Mouse (Mus musculus) fibroblast of lung, adult 2 months (primary cell): ENCODE data around the gene Ergic1.

ENCODE experiments used
- DNase-seq: peaks from one replicate; pipeline ENCODE4 v3.0.0-alpha.2; 2011; ENCODE audit warnings: low read depth

Ergic1 gene

GRCm38 (mm10) chr17:26628936-26629335 lies 67.6 kb downstream of the Ergic1 start:
- DNase-seq: no peak

- no peak for DNase-seq
Observed at GRCm38 (mm10) chr17:26631811-26632327, 70.6 kb downstream of the Ergic1 start.

DNA sequence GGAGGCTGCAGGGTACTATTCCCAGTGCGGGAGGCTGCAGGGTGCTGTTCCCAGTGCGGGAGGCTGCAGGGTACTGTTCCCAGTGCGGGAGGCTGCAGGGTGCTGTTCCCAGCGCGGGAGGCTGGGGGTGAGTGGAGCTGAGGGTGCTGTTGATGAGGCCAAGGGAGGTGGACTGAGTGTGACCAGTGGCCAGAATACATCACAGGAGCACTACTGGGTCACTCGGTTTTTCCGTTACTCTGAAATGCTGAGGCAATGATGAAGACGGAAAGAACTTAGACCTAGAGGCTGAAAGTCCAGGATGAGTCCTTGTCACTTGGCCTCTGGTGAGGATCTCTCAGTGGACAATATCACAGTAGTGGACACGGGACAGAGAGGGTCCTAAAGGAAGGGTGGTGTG lies 71.9 kb downstream of the Ergic1 start:
- no peak for DNase-seq

DNA sequence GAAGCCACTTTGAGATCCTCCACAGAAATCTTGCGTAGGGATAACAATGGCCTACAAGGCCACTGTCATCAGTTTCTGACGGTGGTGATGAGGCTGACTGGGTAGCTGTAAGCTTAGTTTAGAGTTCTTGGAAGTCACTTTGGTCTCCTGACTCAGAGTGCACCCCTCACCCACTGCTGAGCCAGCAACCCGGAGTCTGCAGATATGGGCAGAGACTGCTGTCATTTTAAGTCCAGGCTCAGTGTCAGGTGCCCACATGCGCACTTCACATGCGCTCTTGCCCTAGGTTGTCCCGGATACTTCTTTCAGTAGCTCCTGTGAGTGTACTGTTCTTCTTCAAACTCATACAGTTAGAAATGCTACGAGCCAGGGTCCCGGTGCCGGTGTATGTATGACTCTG lies 72.6 kb downstream of the Ergic1 start:
- DNase-seq: no peak

GRCm38 (mm10) chr17:26634539-26634938 lies 73.2 kb downstream of the Ergic1 start:
- no peak for DNase-seq

- DNase-seq: no peak
Observed at GRCm38 (mm10) chr17:26635951-26636350, 74.7 kb downstream of the Ergic1 start.

GRCm38 (mm10) chr17:26637851-26638250 lies 76.6 kb downstream of the Ergic1 start:
- no peak for DNase-seq

DNA sequence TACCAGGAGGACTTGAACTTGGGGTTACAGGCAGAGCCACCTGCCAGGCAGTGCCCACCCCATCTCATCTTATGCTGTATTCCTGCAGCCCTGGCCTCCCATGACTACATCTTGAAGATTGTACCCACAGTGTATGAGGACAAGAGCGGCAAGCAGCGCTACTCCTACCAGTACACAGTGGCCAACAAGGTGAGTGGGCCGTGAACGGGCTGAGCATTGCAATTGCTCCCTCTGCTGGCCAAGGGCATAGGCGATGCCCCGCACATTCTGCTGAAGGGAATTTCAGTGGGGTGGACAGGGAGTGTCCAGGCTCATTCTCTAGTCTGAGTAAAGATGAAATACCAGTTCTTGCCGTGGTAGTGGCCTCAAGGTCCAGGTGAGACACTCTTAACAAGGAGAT lies 77.4 kb downstream of the Ergic1 start:
- DNase-seq: no peak

DNA sequence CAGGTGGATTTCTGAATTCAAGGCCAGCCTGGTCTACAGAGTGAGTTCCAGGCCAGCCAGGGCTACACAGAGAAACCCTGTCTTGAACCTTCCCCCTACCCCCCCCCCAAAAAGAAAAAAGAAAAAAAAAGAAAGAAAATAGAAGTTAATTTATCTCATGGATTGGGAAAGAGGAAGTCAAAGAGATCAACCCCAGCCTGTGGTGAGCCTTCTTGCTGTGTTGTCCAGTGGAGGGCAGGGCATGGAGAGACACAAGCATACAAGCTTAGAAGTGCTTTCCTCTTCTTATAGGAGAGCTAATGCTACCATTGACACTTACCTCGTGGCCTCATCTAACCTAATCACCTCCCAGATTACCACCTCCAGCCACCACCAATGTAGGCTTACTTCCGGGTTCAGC lies 78.5 kb downstream of the Ergic1 start:
- DNase-seq: no peak

DNA sequence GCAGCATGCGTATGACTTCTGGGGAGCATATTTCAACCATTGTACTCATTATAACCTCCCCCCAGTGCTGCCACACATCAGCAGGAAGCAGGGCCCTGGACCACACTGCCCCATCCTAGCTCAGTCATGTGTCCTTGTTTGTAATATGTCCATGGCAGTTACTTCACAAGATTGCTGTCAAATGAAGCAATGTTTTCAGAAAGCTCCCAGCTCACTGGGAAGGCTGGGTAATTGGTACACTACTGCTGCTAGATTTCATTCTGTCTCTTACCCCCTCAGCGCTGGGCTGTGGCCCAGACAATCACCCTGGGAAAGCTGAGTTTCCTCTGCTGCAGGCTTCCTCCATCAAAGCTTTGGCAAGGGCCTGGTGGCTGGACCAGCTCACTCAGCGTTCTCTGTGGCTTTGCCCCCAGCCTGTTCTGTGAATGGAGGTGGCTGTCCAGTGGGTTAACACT lies 79.0 kb downstream of the Ergic1 start:
- no peak for DNase-seq

DNA sequence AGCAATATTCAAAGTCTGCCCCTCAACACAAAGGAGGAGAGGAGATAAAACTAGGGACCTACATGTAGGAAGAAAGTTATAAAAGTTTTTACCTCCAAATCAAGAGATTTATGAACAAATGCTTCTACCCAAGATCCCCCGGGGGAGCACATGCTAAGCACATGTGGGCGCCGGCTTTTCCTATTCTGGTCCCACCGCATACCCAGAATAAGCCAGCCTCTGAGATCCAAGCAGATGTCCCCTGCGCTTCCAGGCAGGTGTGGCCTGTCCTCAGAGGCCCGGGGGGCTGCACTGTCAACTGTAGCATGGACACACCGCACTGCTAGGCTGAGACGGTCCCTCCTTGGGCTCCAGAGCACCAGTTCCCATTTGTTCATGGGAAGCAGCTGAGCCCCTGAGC lies 82.2 kb downstream of the Ergic1 start:
- no peak for DNase-seq

- no peak for DNase-seq
Observed at GRCm38 (mm10) chr17:26643993-26644392, 82.7 kb downstream of the Ergic1 start.

DNA sequence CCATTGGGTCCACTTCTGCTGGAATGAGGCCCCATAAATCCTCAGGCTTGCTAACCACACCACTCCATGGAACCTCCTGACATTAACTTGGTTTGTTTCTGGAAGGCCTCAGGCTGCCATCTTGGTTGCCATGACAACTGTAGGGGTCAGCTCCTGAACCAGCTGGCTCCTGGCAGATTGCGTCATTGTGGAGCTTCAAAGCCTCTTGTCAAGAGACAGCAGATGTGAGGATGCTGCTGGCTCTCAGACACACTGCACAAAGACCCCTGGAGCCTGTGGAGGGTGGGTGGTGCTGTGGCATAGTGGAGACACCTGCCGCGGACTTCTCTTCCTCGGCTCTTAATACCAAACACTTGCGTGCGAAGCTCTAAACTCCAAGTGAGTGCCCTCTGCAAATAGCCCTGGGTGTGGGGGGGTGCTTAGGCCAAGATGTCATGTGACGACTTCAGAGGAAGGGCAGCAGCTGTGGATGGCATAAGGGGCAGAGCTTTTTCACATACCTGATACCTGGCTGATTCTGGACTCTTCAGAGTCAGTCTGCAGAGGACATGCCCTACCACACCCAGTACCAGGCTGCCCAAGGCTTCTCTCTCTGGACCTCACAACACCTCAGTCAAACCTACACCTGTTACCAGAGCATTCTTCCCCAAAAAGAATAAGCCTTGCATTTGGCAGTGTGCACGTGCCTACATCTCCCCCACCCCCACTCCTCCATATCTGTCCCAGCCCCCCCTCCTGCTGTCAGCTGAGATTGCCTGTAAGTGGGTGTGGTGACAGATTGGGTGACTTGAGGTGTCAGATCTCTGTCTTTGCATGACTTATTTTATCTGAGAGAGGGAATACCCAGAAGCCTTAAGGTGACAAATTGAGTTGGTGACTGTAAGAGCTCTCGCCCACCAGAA lies 83.5 kb downstream of the Ergic1 start:
- DNase-seq: no peak

DNA sequence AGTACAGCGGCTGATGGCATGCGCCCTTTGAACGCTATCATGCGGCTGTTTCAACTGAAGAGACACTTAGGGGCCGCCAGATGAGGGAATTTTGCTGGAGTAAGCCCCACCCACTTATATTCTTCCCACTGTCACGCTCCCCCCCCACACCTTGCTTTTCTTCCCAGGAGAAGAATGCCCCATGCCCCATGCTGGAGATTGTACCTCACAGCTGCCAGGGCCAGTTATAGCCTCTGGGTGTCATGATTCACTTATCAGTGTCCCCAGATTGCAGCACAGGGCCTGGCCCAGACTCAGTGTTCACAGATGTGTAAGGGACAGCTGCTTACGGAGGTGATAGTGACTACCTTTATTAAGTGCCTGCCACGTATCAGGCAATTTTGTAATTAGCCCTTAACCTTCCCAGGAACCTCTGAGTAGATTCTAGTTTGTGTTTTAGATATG lies 84.1 kb downstream of the Ergic1 start:
- no peak for DNase-seq

DNA sequence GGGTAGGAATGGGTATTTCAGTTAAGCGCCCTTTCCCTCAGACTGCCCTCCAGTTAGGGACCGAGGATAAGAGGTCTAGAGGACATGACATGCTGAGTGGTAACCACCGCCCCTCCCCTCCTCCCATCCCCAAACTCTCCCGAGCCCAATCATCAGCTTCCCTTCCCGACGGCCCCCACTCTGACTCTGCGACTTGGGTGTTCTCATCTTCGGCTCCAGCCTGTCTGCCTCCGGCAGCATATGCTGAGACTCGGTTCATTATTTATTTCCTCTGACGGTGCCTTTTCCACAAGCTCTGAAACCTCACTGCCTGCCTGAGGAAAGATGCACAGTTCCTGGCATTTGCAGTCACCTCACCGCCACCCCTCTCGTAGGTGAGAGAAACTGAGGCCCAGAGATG lies 86.0 kb downstream of the Ergic1 start:
- no peak for DNase-seq

DNA sequence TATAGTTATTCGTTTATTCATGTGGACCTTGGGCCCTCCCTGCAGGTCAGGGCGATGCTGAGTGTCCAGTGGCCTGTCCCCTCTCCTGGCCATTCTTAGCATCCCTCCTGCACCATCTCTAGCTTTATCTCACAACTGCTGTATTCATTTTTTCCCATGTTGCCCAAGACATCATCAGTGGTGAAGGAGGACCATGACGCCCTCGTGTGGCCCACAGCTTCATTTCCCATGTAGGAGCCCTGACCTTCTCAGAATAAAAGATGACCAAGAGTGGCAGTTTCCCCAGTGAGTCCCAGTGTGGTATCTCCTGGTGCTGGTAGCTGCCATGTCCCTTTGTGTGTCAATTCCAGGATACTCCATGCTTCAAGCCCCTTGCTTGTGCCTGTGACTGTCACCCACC lies 88.3 kb downstream of the Ergic1 start:
- DNase-seq: no peak

DNA sequence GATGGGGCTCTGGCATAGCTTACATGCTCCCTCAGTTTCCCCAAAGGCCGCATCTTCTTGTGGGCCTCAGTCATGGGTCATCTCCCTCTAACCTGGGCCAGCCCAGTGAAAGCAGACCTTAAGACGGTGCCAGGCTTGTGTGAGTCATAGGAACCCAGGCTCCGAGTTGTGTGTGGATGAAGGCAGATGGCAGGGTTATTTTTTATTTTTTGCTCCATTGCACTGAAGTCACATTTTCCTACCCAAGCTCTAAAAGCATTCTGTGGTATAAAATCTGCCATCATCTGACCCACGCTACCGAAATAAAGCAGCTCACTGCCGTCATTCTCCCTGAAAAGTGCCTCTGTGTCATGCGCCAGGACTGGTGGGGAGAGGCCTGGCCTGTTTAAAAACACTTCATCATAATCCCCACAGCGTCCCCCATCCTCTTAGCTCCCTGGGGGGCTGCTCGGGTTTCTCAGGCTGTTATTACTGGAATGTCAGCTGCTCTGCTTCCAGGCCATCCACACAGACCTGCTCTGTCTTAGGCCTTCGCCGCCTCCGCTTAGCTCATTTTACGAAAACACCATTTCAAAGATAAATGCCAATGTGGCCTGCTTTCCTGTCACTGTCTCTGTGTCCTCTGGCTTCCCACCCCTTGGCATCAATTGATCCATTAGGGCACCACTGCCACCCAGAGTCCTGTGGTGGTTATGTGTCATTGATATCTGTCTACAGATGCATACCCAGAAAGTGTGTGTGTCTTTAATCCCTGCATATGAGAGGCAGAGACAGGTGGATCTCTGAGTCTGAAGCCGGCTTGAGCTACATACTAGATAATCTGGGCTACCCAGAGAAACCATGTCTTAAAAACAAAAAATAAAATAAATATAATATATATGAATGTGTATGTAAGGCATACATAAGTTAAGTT lies 89.4 kb downstream of the Ergic1 start:
- DNase-seq: peak; percentile 82

DNA sequence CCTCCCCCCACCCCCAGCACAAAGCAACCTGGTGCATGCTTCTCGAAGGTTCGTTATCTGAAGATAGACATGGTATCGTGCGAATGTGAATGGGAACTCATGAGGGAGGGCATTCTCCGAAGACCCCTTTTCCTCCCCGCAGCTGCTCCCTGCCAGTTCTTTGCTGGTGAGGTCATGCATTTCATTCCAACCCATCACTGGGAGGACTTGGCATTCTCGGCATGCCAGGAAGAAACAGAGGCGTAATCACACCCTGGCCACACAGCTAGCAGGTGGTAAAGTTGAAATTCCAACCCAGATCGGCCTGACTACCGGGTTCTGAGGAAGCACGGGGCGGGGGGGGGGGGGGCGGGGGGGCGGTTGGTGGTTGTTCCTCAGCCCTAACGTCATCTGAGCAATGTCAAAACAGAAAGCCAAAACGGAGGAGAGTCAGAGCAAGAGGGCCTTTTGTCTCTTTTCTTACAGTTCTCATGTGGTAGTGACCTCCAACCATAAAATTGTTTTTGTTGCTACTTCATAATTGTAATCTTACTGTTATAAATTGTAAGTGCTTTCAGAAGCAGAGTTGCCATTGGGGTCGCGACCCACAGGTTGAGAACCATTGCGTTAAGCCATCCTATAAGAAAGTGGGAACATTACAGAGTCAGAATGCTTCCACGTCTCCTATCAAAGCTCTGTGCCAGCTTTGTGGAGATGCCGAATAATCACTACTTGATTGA lies 97.7 kb downstream of the Ergic1 start:
- DNase-seq: no peak

- no peak for DNase-seq
Observed at GRCm38 (mm10) chr17:26659573-26659915, 98.3 kb downstream of the Ergic1 start.

- no peak for DNase-seq
Observed at GRCm38 (mm10) chr17:26660192-26660912, 99.1 kb downstream of the Ergic1 start.

DNA sequence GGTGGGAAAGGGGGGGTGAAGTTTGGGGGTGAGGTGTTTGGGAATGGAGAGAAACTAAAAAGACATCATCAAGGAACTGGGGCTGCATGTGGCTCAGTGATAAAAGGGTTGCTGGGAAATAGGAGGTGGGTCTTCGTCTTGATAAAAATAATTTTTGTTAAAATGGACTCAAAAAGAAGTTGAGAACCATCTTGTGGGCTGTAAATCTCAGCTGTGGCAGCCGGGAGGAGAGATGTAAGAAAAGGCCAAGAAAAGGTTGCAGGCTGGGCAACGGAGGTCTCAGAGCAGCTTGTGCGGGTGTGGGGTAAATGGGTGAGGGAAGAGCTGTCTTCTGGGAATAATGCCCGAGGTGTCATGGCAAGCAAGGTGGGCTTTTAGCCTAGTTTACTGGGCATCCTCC lies 100.9 kb downstream of the Ergic1 start:
- no peak for DNase-seq
